Mouse (Mus musculus) erythroblast, embryonic 14.5 days (primary cell): ENCODE data around the gene Ankrd39.

Experiments used
- GATA1 ChIP-seq: IDR thresholded peaks from 2 replicates; pipeline ENCODE4 v1.6.1; 2012; ENCODE audit warnings: low read length, inconsistent platforms, mixed read lengths
- TAL1 ChIP-seq: IDR thresholded peaks from 3 replicates; pipeline ENCODE4 v1.6.1; 2012; ENCODE audit warnings: low read length, inconsistent platforms, mixed read lengths

DNA sequence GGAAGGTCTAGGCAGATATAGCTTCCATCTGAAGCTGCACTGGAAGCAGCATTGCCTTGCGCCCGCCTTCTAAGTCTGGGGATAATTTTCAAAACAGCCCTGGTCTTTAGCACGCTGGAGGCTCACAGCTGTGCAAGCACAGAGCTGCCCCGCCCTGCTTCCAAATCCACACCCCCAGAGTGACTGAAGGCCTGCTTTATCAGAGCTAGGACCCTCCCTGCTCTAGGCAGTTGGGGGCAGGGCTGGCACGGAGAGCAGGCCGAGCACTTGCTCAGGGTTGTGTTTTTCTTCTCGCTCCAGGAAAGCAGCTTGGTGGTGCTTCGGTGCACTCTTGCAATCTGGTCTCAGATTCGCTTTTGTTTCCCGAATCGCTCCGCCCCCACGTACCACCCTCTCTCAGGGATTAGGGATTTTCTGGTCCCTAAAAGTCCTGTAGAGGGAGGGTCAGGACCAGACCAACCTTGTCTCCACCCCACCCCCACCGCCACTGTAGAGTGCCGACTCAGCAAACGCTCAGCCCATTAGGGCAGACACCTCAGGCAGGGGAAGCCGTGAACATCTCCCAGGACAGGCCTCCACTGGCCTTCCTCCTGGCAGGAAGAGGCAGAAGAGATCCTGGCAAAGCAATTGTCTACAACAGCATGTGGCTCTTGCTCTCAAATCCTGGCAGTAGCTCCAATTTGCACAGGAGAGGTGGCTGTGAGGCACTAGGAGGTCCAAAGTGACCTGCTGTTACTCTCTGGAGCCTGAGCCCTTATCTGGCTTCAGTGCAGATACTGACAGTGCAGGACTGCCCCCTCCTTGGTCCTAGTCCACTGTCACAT, 33.4 kb upstream of the Ankrd39 start:
- no peak for TF ChIP-seq TAL1
- TF ChIP-seq GATA1: no peak
